Mouse (Mus musculus): Measurements from ENCODE around the gene Zdhhc19. TPM values are rescaled to one million over a fixed set of nuclear protein-coding genes. Genes with fewer than 3 reads are reported as not detected.

Gene Zdhhc19
- not detected for polyA plus RNA-seq (2015; fragmentation: Illumina TruSeq; extraction: RNeasy Lipid Tissue Mini Kit (QIAGEN cat#74804); ENCODE audit: insufficient read depth, low replicate concordance)

GRCm38 (mm10) chr16:32495965-32496364 is at the start of gene Zdhhc19:
TSS of gene Zdhhc19 (plus strand) at chr16:32496265.

GRCm38 (mm10) chr16:32487234-32488111 is 8.6 kb upstream of the Zdhhc19 start, which contains the start of gene Slc51a:
TSS of gene Slc51a (minus strand) at chr16:32487879.

GRCm38 (mm10) chr16:32608712-32609400 is 112.8 kb downstream of the Zdhhc19 start, which contains the start of gene Tfrc:
TSS of gene Tfrc (plus strand) at chr16:32608920.

Other genes with a start within 250 kb of the Zdhhc19 start
- gene Fbxo45, start 249.1 kb upstream of the Zdhhc19 start, polyA plus RNA-seq (2015; fragmentation: Illumina TruSeq; extraction: RNeasy Lipid Tissue Mini Kit (QIAGEN cat#74804); ENCODE audit: insufficient read depth, low replicate concordance): 16.7 TPM
- gene Wdr53, start 249.0 kb upstream of the Zdhhc19 start, polyA plus RNA-seq (2015; fragmentation: Illumina TruSeq; extraction: RNeasy Lipid Tissue Mini Kit (QIAGEN cat#74804); ENCODE audit: insufficient read depth, low replicate concordance): 20.3 TPM
- not detected for gene Smco1, start 224.8 kb upstream of the Zdhhc19 start, polyA plus RNA-seq (2015; fragmentation: Illumina TruSeq; extraction: RNeasy Lipid Tissue Mini Kit (QIAGEN cat#74804); ENCODE audit: insufficient read depth, low replicate concordance)
- gene Rnf168, start 218.8 kb upstream of the Zdhhc19 start, polyA plus RNA-seq (2015; fragmentation: Illumina TruSeq; extraction: RNeasy Lipid Tissue Mini Kit (QIAGEN cat#74804); ENCODE audit: insufficient read depth, low replicate concordance): 23.4 TPM
- 35.0 TPM for gene Ubxn7, start 164.0 kb upstream of the Zdhhc19 start, polyA plus RNA-seq (2015; fragmentation: Illumina TruSeq; extraction: RNeasy Lipid Tissue Mini Kit (QIAGEN cat#74804); ENCODE audit: insufficient read depth, low replicate concordance)
- gene Tm4sf19, start 95.8 kb upstream of the Zdhhc19 start, polyA plus RNA-seq (2015; fragmentation: Illumina TruSeq; extraction: RNeasy Lipid Tissue Mini Kit (QIAGEN cat#74804); ENCODE audit: insufficient read depth, low replicate concordance): not detected
- 25.9 TPM for gene Tctex1d2, start 76.6 kb upstream of the Zdhhc19 start, polyA plus RNA-seq (2015; fragmentation: Illumina TruSeq; extraction: RNeasy Lipid Tissue Mini Kit (QIAGEN cat#74804); ENCODE audit: insufficient read depth, low replicate concordance)
- 21.3 TPM for gene Pcyt1a, start 65.3 kb upstream of the Zdhhc19 start, polyA plus RNA-seq (2015; fragmentation: Illumina TruSeq; extraction: RNeasy Lipid Tissue Mini Kit (QIAGEN cat#74804); ENCODE audit: insufficient read depth, low replicate concordance)
- not detected for gene Slc51a, start 8.4 kb upstream of the Zdhhc19 start, polyA plus RNA-seq (2015; fragmentation: Illumina TruSeq; extraction: RNeasy Lipid Tissue Mini Kit (QIAGEN cat#74804); ENCODE audit: insufficient read depth, low replicate concordance)
- 115 TPM for gene Tfrc, start 112.7 kb downstream of the Zdhhc19 start, polyA plus RNA-seq (2015; fragmentation: Illumina TruSeq; extraction: RNeasy Lipid Tissue Mini Kit (QIAGEN cat#74804); ENCODE audit: insufficient read depth, low replicate concordance)
- gene Tnk2, start 147.6 kb downstream of the Zdhhc19 start, polyA plus RNA-seq (2015; fragmentation: Illumina TruSeq; extraction: RNeasy Lipid Tissue Mini Kit (QIAGEN cat#74804); ENCODE audit: insufficient read depth, low replicate concordance): 26.6 TPM
- not detected for gene Muc4, start 239.6 kb downstream of the Zdhhc19 start, polyA plus RNA-seq (2015; fragmentation: Illumina TruSeq; extraction: RNeasy Lipid Tissue Mini Kit (QIAGEN cat#74804); ENCODE audit: insufficient read depth, low replicate concordance)